Mouse (Mus musculus): ENCODE results near the gene Lyl1.

DNA sequence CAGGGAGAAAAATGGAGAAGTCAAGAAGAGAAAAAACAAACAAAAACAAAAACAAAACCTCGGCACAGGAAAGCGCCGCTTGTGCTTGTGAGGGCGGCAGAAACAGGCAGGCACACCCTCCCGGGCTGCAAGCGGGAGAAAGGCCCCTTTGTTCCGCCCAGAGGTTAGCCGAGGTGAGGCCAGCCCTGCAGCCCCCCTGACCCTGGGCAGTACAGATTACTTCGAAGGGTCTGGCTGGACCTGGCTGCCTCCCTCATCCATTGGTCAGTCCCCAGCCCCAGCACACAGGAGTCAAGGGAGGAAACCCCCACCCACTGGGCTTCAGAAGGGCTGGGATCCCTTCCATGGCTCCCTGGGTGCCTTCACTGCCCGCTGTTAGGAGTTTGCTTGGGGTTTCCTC lies 37.0 kb downstream of the Lyl1 start:
- no peak for TF ChIP-seq CTCF (IDR thresholded peaks at IDR 0.05; ENCODE audit: insufficient read depth, low read length)
- no peak for TF ChIP-seq POLR2A (IDR thresholded peaks at IDR 0.05; ENCODE audit: borderline replicate concordance, extremely low read depth, low read depth, low read length)
